8 mouse cellular contexts compared by ENCODE assay signal in genomic region chr11:116782737-116783145, GRCm38 (mm10). TPM values are rescaled to one million over a fixed set of nuclear protein-coding genes. Genes with fewer than 3 reads are reported as not detected.
DNase-seq lines count a peak whose midpoint lies in the region; ATAC-seq and TF ChIP-seq lines count a peak whose summit lies in the region.

No protein-coding gene starts in this region.

- no peaks in the 10 kb centered on the region for H3K79me3 ChIP-seq in C2C12 (ENCODE audit: low read depth)

- H3K4me3 ChIP-seq in C2C12 (ENCODE audit: insufficient read depth, poor library complexity, severe bottlenecking): no peak overlapping the region
- H3K4me3 ChIP-seq in intestine, embryonic 15.5 days (replicated peaks): no peak overlapping the region
- H3K4me3 ChIP-seq in megakaryocyte, embryonic 14.5 days (replicated peaks): peak overlapping the region; percentile 86
- no peak overlapping the region for H3K4me3 ChIP-seq in hindbrain, embryonic 12.5 days

- 0 out of 2 replicates have a peak, but pooled peaks have one; percentile 36 for ATAC-seq in intestine, embryonic 15.5 days
- no peak for ATAC-seq in hindbrain, embryonic 12.5 days (ENCODE audit: low FRiP score)

- H3K9ac ChIP-seq in intestine, embryonic 15.5 days: no peak overlapping the region
- H3K9ac ChIP-seq in hindbrain, embryonic 12.5 days: no peak overlapping the region

- no peaks in the 10 kb centered on the region for H3K9me3 ChIP-seq in intestine, embryonic 15.5 days
- H3K9me3 ChIP-seq in megakaryocyte, embryonic 14.5 days: no peaks in the 10 kb centered on the region
- no peaks in the 10 kb centered on the region for H3K9me3 ChIP-seq in hindbrain, embryonic 12.5 days (replicated peaks)

- 43% methylated on average over 9 of the region's 9 CpGs for WGBS in intestine, embryonic 15.5 days
- 81% methylated on average over 9 of the region's 9 CpGs for WGBS in hindbrain, embryonic 12.5 days

- no peak overlapping the region for H3ac ChIP-seq in C2C12 (ENCODE audit: control insufficient read depth, insufficient read length, low read depth)

- H3K79me2 ChIP-seq in C2C12 (ENCODE audit: control insufficient read depth, insufficient read depth): no peaks in the 10 kb centered on the region

- DNase-seq in MEL-GATA-1-ER (ENCODE audit: extremely low read depth, low read depth): peak; percentile 88
- DNase-seq in yolk sac, embryonic 10.5 days (ENCODE audit: low spot score): peak; percentile 61
- no peak for DNase-seq in cerebellum, adult 9-10 months
- DNase-seq in kidney, adult 18-20 months: no peak

- peak overlapping the region; percentile 30; the same call in 1 of the 2 replicates for H3K4me2 ChIP-seq in intestine, embryonic 15.5 days (replicated peaks)
- no peak overlapping the region for H3K4me2 ChIP-seq in hindbrain, embryonic 12.5 days (replicated peaks)

- TF ChIP-seq CTCF in C2C12 (IDR thresholded peaks at IDR 0.05; ENCODE audit: control insufficient read depth, insufficient read depth, insufficient read length): no peak

- H3K36me3 ChIP-seq in C2C12 (ENCODE audit: control insufficient read depth, insufficient read depth): no peaks in the 10 kb centered on the region
- no peaks in the 10 kb centered on the region for H3K36me3 ChIP-seq in intestine, embryonic 15.5 days
- H3K36me3 ChIP-seq in megakaryocyte, embryonic 14.5 days (replicated peaks; ENCODE audit: low read length): no peaks in the 10 kb centered on the region
- H3K36me3 ChIP-seq in hindbrain, embryonic 12.5 days: no peaks in the 10 kb centered on the region

- H3K27me3 ChIP-seq in C2C12 (ENCODE audit: control insufficient read depth, insufficient read depth, insufficient read length): no peaks in the 10 kb centered on the region
- no peaks in the 10 kb centered on the region for H3K27me3 ChIP-seq in intestine, embryonic 15.5 days (replicated peaks)
- peaks cover 11% of the 10 kb centered on the region for H3K27me3 ChIP-seq in megakaryocyte, embryonic 14.5 days (replicated peaks)
- H3K27me3 ChIP-seq in hindbrain, embryonic 12.5 days: no peaks in the 10 kb centered on the region

- no peak overlapping the region for H3K27ac ChIP-seq in intestine, embryonic 15.5 days
- H3K27ac ChIP-seq in hindbrain, embryonic 12.5 days: no peak overlapping the region

- H3K4me1 ChIP-seq in intestine, embryonic 15.5 days (replicated peaks): no peaks in the 10 kb centered on the region
- H3K4me1 ChIP-seq in megakaryocyte, embryonic 14.5 days: peaks cover 5% of the 10 kb centered on the region
- no peaks in the 10 kb centered on the region for H3K4me1 ChIP-seq in hindbrain, embryonic 12.5 days

TF ChIP-seq in C2C12, 6 proteins besides CTCF, POLR2A, EP300 and RAD21:
- peak; percentile 39 for TF ChIP-seq USF1 (IDR thresholded peaks at IDR 0.05; ENCODE audit: low read depth)
- no peak for TF ChIP-seq MYOD1 (IDR thresholded peaks at IDR 0.05; ENCODE audit: control insufficient read depth, insufficient read length, low read depth)

RNA-seq across cellular contexts. Expression of gene St6galnac1, which starts 7.4 kb away (rescaled TPM):
- not detected for polyA plus RNA-seq in C2C12 (2012; fragmentation: generic; extraction: Trizol)
- not detected in 2 replicates for polyA plus RNA-seq in intestine, embryonic 15.5 days (2015; fragmentation: Nextera tagmentation; extraction: Ambion mirVana)
- polyA plus RNA-seq in megakaryocyte, embryonic 14.5 days (2012; ENCODE audit: insufficient read depth, low replicate concordance): not detected in 2 replicates
- not detected in 2 replicates for polyA plus RNA-seq in hindbrain, embryonic 12.5 days (2016; fragmentation: Nextera tagmentation; extraction: Ambion mirVana)

RNA-seq across cellular contexts. Expression of gene Mxra7, which starts 45.1 kb away (rescaled TPM):
- polyA plus RNA-seq in C2C12 (2012; fragmentation: generic; extraction: Trizol): 70.2 TPM
- polyA plus RNA-seq in intestine, embryonic 15.5 days (2015; fragmentation: Nextera tagmentation; extraction: Ambion mirVana): 25.5 and 27.9 TPM in 2 replicates
- polyA plus RNA-seq in megakaryocyte, embryonic 14.5 days (2012; ENCODE audit: insufficient read depth, low replicate concordance): not detected in 2 replicates
- polyA plus RNA-seq in hindbrain, embryonic 12.5 days (2016; fragmentation: Nextera tagmentation; extraction: Ambion mirVana): 95.0 and 105 TPM in 2 replicates

Comparison
In these comparisons a context has a peak if more than half of its experiments do, and no peak if none do; other contexts are left out.
1. DNase-seq: peak in MEL-GATA-1-ER (single experiment) and yolk sac, embryonic 10.5 days (single experiment); none in cerebellum, adult 9-10 months (single experiment) and kidney, adult 18-20 months (single experiment).
2. RNA of gene Mxra7, which starts 45.1 kb away (polyA plus RNA-seq): 95.0 to 105 TPM in hindbrain, embryonic 12.5 days, 70.2 TPM in C2C12 (single experiment) and 25.5 to 27.9 TPM in intestine, embryonic 15.5 days; not detected in megakaryocyte, embryonic 14.5 days; every median in the first group is over 10 times any median in the second.